Mouse (Mus musculus) cerebellum, adult 9-11 months (tissue): ENCODE data around the gene Nr4a1.
A peak's percentile ranks its signal among the peaks of the same experiment; 100 is the strongest.

Source experiments
- DNase-seq: peaks from one replicate; pipeline ENCODE4 v3.0.0; 2022

The Nr4a1 gene

DNA sequence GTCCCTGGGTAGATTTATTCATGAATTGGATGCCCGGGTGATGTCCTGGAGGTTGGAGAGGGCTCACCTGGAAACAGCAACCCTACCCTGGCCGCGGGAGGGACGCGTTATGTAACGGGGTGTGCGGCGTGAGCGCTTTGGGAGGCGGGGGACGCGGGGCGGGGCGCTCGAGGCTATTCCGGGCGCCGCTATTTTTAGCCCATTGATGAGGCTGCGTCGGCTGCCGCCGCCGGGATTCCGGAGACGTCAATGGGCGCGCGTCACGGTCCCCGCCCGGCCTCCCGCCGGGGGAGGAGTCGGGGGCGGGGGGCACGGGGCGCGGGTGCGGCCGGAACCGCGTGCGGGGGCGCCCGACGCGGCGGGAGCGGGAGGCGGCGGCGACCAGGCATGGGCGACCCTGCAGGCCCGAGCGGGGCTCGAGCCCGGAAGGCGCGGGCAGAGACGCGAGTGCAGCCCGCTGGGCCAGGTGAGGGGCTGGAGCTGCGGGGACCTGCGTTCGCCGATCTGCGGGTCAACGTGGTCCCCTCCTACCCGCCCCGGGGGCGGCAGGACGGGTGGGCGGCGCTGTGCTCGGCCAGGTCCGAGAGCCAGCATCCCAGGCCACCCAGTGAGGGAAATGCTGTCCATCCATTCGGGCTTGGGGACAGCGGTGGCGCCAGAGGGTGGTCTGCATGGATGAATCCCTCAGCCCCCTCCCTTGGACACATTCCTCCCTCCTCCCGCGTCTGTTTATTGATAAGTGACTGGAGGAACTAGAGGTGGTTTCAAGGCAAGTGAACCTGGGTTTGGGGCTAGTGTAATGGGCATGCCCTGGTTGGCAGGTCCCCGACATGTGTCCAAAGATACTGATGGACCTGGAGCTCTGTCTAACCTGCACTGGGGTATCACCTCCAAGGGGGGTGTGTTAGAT, at the start of gene Nr4a1:
Nr4a1 (plus strand) TSS at position 384 of the 910 bp plus-strand sequence.
- peak; percentile 87 for DNase-seq

DNA sequence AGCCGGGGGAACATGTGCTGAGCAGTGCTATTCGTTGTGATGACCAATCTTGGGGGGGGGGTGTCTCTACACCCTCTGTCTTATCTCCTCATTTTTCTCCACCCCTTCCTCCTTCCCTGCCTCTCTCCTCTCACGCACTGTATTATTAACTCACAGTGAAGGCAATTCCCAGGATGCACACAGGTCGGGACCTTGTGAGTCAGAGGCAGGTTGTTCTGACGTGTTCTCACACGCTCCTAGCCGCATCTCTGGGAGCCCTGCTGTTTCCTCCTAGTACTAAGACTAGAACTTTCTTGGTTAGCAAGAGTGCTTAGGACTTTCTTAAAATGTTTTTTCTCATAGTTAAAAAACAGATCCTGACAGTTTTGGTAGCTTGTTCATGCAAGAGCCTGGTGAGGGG, 49.3 kb upstream of the Nr4a1 start:
- no peak for DNase-seq

DNA sequence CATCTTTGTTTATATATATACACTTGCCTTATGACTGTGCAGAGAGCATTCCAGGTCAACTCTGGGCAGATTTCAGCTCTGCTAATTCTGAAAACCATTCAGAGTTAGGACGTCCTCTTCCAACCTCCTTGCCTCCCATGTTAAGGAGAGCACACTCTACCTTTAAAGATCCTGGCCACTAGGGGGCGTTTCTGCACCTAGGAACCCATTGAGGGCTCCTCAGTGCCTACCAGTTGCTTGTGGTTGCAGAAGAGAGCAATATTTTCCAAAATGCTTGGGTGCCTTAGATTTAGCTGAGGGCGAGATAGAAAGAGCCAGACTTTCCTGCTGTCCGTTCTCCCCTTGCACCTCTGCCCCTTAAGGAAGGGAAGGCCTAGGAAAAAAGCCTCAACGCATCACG, 43.8 kb upstream of the Nr4a1 start:
- no peak for DNase-seq

DNA sequence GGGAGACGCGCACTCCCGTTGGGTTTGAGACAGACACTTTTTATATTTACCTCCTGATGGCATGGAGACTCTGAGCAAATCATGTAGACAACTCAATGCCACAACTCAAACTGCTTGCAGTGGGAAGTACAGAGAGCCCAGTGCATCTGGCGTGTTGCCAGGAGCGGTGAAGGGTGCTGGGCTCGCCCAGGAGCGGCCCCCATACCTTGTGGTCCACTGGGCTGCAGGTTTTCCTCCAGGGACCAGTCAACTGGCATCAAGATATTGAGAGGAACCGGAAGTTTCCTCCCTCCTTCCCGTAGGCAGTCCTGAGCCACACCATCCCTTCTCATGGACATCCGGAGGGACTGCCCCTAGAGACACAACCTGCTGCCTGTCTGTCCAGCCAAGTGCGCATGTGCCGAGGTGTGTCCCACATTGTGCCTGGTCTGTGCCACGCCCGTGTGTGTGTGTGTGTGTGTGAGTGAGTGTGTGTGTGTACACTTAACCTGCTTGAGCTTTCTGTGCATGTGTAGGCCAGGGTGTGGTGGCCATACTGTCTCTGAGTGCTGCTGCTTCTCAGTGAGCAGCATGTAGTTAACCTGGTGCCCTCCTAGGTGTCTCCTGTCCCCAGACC, 43.0 kb upstream of the Nr4a1 start:
- DNase-seq: no peak

DNA sequence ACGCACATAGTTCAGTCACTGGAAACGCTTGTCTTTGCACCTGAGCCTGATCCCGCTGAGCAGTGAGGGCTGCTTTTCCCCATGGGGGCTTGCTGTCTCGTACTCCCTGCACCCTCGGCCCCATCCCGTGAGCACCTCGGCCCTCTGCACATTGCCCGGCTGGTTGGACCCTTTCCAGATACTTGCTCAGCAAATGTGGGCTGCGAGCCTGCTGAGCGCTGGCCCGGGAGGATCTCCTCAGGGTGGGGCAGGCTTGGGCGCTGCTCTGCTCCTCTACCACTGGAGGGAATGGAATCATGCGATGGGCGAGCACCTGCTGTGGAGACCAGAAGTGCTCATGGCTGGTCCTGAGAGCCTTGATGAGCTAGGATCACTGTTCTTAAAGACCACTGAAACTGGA, 41.6 kb upstream of the Nr4a1 start:
- no peak for DNase-seq

DNA sequence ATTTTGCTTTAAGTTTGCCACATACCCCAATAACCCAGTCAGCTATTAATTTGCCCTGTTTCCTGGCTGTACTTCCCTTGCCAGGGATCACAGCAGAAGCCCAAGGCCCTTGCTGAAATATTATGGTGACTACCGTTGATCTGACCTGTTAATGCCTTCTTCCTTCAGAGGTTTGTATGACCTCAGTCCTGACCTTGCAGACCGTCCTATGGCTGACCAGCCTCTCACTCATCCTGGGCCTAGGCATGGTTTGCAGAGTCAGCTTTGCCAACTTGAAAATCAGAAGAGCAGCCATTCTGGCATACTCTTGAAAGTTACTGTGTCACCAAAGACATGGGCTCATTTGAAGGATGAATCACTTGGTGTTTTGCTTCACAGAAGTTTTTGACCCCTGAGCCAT, 38.9 kb upstream of the Nr4a1 start:
- DNase-seq: no peak

DNA sequence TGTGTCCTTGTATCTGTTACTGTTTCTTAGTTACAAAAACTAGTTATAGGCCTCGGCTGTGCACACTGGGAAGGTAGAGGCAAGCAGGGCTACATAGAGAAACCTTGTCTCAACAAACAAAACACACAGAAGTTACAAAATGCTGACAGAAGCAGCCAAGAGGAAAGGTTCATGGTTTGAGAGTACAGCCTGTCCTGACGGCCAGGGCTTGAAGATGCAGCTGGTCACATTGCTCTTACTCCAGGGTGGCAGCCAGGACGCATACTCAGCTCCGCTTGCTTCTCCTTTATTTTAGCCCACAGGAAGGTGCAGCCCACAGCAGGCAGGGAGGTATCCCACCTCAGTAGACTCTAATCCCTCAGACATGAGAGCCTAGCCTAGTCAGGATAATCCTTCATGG, 38.0 kb upstream of the Nr4a1 start:
- DNase-seq: no peak

DNA sequence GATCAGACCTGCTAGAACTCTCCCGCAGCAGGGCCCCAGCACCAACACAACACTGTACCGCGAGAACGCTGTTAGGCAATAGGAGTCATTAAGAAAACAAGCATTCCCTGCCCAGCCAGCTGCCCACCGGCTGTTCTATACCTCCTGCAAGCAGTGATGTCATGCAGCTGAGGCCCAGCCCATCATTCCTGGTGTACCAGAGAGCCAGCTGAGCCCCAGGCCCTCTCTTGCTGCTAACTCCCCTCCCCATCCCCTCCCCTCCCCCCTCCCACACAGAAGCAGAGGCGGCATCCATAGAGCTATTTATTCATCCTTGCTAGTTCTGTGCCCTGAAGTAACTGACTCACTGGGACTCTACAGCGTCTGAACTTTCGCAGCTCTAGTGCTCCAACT, 33.2 kb upstream of the Nr4a1 start:
- DNase-seq: no peak

DNA sequence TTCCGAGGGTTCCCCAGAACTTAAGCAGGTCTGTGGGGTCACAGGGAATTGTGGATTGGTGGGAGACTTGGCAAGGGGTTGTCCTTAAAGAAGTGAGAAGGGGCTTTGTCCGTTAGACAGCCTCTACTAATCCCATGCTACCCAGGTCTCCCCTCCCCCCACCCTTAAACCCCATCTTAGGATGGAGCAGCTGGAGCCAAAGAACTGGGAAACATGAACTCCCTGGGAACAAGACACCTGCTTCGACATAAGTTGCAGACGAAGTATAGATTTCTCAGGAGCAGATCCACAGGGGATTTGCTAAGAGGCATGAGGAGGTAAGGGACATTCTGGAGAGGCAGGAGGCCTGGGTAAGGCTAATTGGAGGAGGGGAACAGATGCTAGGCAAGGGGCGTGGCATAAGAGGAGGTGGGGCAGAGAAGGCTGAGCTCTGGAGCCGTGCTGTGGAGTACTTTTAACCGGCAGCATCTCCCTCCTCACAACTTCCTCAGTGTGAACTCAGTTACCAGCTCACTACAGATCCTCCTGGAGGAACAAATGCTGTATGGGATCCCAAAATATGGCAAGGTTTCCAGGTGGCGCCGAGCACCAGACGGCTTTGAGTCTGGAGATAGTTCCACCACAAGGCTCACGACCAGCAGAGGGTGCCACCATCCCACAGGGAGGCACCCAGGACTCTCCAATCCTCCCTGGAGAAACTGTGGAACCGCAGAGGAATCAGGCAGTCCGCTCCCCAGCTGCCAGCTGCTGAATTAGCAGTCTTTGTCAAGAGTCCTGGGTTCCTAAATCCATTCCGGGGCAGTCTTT, 32.6 kb upstream of the Nr4a1 start:
- peak; percentile 86 for DNase-seq

DNA sequence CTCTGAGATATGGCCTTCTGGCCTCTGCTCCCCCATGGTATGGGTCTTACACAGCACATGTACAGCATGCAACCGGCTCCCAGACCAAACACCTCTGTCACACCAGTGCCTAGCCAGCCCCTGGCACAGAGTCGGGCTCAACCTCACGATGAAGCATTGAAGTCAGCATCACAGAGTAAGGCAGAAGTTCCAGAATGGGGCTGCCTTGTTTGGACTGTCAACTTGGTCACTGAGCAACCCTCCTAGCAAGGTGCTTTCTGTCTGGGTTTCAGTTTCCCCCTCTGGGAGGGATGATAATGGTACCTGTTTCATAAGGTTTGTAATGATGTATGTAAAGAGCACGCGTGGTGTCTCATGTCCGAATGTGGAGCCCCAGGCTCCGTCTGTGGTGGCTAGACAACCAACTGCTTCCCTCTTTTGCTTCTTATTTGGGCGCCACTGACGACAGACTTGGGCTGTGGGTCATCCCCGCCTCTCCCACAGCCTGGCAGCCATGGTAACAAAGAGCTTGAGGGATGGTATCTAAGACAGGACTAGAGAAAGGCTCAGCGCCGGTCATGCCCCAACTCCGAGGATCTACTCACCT, 31.1 kb upstream of the Nr4a1 start:
- peak; percentile 40 for DNase-seq

DNA sequence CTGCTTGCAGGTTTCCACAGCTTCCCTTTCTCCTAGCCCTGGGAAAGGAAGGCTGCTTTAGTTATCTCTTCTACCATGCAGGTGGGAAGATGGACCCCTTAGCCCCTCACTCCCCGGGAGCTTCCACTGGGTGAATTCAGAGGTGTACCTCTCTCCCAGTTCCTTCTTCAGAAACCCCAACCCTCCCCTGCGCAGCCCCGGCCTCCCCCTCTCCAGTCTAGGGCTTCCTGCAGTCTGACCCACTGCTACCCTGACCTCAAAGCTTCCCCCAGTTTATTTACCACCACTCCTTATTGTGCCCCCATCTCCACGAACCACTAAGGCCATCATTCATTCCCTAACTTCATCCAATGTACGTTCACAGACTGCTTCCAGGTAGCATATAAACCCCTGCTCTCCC, 30.5 kb upstream of the Nr4a1 start:
- peak; percentile 31 for DNase-seq

DNA sequence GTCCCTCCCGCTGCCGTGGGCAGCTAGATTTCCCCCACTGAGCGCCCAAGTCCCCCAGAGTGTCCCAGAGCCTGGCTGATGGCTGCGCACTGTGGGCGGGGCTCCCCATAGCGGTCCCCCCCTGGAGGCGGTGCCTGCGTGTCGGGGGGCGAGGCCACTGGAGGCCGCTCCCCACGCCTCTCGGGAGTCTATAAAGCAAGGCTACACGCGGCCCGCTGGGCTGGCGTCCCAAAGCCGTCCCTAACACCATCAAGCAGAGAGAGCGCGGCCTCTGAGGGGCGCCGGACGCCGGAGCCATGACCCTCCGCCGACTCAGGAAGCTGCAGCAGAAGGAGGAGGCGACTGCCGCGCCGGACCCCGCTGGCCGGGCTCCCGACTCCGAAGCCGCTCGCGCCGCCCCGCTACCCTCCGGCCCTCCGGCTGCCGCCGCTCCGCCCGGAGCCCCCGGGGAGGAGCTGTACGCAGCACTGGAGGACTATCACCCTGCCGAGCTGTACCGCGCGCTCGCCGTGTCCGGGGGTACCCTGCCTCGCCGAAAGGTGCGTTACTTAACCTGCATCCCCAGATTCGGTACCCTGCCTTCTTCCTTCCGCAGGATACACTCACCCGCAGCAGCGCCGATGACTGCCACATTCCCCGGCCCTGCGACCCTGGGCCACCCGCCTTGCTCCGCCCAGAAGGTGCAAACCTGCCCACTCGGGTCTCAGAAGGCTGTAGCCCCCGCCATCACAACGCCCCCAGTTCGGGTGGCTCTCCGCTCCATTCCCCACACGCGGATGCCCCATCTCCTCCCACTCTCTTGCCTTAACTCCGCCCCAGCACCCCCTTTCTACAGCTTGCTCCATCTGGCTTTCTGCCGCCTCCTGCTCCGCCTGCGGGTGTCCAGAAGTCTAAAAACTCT, 29.8 kb upstream of the Nr4a1 start, which contains the start of gene Grasp:
Grasp (plus strand) TSS at position 183 of the 901 bp plus-strand sequence.
- peak; percentile 86 for DNase-seq

DNA sequence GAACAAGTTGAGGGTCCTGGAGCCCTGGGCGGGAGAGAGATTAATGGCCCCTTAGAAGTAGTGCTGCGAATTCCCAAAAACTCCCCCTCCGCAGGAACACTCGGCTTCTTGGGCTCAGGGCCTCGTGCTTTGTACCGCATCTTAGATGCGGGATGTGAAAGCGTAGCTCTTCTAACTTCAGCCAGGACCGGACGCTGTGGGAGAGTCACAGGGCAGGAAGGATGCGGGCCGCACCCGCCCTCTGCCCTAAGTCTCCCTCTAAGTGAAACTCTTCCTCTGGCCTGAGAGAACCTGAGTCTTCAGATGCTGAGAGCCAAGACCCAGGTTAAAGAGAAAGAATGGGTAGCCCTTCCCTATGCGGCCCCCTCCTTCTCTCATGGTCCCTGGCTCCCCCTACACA, 29.1 kb upstream of the Nr4a1 start:
- DNase-seq: no peak

DNA sequence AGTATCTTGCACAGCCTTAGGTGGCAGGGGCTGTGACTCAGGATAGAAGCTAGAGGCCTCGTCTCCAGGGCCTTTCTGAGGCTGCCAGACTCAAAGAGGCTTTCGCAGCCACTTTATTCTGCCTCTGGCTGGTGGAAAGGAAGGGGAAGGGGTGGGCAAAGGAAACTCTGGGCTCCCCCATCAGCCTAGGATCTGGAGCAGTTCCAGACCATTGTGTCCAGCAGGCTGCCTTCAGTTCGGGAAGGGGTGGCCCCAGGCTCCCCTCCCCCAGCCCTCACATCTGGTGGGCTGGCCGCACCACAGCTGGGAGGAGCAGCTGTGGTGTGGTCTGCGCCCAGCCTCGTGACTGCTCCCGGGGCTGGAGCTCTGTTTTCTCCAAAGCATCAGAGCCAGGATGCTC, 26.1 kb upstream of the Nr4a1 start:
- no peak for DNase-seq

DNA sequence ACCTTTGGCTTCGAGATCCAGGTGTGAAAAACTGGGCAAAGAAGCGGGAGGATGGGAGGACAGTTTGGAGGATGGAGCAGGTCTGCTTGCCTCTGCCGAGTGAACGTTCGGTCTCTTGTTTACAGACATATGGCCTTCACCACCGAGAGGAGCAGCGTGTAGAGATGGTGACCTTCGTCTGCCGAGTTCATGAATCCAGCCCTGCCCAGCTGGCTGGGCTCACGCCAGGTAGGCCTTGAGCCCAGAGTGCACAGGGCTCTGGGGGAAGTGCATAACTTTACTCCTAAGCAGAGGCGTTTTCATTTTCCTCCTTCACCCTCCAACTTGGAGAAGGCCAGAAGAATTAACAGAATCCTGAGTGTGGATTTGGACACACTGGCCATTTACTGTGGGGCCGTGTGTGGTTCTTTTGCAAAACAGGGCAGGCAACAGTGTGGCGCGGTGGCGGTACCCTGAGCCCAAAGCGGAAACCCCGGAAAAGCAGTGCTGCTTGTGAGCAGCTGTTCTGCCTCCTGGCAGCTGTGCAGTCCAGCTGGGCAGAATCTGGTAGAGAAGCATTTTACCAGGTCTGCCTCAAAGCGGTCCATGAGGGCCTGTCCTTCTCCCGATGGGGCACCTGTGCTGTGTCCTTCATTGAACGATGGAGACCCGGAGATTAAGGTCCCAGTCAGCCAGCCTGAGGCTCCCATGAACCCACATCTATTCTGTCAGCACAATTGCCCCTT, 25.0 kb upstream of the Nr4a1 start:
- DNase-seq: no peak

DNA sequence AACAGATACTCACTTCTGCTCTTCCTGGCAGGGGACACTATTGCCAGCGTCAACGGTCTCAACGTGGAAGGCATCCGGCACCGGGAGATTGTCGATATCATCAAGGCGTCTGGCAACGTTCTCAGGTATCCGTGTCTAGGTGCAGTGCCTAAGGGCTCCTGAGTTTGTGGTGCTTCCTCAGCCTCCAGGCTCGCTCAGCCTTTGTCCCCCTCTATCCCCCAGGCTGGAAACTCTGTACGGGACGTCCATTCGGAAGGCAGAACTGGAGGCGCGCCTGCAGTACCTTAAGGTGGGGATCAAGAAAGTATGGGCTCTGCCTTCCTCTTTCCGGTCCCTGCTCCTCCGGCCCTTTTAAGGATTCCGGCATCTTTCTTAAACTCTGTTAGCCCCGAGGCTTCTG, 23.6 kb upstream of the Nr4a1 start:
- no peak for DNase-seq

DNA sequence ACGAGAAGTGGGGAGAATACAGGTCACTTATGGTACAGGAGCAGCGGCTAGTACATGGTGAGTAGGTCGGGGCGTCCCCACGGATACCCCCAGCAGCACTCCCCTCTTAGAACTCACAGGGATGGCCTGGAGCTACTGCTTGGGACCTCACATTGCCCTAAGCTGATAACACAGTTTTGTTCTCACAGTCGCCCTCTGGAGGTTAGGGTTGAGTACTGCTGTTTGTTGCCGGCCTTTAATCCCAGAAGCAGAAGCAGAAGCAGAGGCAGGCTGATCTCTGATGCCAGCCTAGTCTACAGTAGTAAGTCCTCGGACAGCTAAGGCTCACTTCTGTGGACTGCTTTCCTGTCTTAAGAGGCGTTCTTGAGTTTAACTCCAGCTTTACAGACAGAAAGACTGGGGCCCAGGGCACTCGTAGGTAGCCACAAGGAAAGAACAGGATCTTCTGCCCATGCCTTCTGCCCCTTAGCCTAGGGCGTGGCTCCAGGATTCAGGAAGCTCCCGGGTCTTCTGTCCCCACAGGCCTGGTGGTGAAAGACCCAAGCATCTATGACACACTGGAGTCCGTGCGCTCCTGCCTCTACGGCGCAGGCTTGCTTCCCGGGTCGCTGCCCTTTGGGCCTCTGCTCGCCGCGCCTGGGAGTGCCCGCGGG, 22.9 kb upstream of the Nr4a1 start:
- DNase-seq: no peak

DNA sequence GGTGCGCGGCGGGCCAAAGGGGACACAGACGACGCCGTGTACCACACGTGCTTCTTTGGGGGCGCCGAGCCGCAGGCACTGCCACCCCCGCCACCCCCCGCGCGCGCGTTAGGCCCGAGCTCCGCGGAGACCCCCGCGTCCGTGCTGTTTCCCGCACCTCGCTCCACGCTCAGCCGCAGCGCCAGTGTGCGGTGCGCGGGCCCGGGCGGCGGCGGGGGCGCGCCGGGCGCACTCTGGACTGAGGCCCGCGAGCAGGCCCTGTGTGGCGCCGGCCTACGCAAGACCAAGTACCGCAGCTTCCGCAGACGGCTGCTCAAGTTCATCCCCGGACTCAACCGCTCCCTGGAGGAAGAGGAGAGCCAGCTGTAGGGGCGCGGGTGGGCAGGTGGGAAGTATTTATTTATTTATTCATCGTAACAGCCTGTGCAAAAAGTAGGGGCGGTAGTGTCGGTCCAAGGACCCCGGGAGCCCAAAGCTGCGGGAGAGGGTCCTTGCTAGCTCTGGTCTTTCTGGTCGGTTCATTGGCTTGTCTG, 22.4 kb upstream of the Nr4a1 start:
- DNase-seq: no peak

DNA sequence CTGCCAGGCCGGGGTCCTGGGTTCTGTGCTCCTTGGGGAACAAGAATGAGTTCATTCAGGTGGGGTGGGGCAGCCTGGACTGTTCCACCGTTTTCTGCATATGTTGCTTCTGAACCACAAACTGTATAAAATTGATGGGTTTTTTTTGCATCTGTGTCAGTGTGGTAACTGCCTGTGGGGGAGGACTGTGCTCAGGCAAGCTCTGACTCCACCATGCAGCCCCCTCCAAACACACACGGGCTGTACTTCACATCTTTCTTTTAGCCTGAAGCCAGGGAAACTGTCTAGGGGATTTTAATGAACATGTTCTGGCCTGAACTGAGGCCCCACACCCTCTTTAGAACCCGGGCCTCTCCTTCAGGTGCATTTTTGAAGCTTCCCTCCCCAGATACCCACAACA, 21.5 kb upstream of the Nr4a1 start:
- no peak for DNase-seq

DNA sequence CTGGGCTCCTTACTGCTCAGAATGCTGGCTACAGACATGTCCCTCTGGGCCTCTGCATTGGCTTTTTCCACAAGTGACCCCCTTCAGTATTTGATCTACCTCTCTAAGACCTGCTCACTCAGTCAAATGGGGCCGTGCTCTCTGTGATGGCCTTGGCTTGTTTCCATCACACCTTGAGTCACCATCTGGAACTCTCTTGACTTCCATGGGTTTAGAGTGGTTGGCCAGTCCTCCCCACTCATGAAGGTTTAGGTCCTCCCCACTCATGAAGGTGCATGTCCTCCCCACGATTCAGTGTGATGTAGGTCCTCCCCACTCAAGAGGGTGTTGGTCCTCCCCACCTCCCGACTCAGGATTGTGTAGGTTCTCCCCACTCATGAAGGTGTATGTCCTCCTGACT, 20.9 kb upstream of the Nr4a1 start:
- DNase-seq: no peak
